Mouse (Mus musculus): ENCODE results near the gene Dmrtc1a. TPM values are rescaled to one million over a fixed set of nuclear protein-coding genes. Genes with fewer than 3 reads are reported as not detected.

Dmrtc1a gene
- polyA plus RNA-seq (2015; fragmentation: Illumina TruSeq; extraction: RNeasy Lipid Tissue Mini Kit (QIAGEN cat#74804); ENCODE audit: low read depth, low replicate concordance), result 6.7 TPM

DNA sequence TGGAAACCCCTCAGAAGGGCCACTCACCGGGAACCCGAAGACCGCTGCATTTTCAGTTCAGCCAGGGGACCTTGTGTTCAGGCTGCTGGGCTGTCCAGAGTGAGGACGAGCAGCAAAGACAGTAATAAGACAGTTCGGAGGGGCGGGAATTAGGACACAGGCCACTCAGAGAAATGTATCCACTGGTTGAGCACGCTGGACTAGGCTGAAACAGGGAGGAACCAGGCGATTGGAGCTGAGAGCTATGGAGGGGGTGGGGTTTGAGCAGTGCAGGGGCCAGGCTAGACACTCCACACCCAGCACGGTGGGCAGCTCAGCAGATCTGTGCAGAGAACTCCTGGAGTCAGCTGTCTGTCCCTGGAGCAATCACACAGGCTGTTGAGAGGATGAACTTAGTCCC lies at the start of gene Dmrtc1a, which contains the start of gene 1700011M02Rik:
Gene Dmrtc1a, minus strand, starts transcription at position 101 of the 400 bp plus-strand sequence.
Gene 1700011M02Rik, plus strand, starts transcription at position 319 of the 400 bp plus-strand sequence.

DNA sequence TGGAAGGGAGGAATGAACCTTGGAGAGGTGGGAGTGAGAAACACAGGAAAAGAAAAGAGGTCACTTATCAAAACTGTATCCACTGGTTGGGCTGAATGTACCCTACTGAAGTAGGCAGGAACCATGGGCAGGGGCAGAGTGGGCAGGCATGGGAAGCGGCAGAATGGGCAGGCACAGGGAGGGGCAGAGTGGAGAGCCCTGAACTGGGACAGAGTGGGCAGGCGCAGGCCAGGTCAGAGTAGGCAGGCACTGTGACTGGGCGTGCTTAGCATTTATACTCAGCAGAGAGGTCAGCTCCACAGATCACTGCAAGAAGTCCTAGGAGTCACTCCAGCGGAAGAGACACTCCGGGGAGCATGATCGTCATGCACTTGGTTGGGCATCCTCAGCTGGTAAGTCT lies 19.6 kb upstream of the Dmrtc1a start, which contains the start of gene 1700018G05Rik:
Gene 1700018G05Rik, plus strand, starts transcription at position 301 of the 400 bp plus-strand sequence.

DNA sequence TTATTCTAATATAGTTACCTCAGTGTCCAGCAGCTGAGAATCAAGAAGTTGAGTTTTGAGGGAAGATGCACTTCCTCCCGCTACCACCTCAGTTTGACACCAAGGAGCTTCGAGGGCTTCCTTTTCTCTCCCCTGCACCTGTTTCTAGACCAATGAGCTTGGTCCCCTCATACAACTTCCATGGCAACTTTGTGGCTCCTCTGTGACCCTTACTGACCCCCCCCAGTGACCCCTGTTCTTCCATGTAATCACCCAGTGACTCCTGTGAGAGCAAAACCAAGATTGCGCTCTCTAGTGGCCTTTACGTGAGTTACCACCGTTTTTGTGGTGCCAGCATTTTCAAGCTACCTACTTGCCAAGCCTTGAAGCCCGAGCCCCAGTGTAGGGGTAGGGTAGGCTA lies 40.6 kb downstream of the Dmrtc1a start, which contains the start of gene 1700031F05Rik:
Gene 1700031F05Rik, minus strand, starts transcription at position 101 of the 400 bp plus-strand sequence.

DNA sequence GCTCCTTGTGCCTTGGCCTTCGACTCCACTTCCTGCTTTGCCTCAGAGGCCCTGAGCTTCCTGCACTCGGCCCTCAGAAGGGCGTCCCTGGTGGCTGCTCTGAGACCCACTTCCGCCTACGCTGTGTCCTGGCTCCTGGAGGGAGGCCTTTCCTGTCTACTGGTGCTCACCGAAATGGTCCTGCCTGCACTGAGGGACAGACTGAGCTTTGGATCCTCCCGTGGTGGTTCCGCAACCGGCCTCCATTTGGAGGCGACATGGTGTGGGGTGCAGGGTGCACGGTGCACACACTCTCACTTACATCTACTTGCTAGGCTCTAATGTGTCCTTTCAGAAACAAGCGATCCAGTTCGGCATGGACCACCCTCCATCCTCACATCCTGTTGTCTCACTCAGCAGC lies 54.0 kb downstream of the Dmrtc1a start, which contains the start of gene Dmrtc1c2:
Gene Dmrtc1c2, minus strand, starts transcription at position 101 of the 400 bp plus-strand sequence.

Other genes with a start within 250 kb of the Dmrtc1a start
- not detected for gene Gm3880, start 221.7 kb downstream of the Dmrtc1a start, polyA plus RNA-seq (2015; fragmentation: Illumina TruSeq; extraction: RNeasy Lipid Tissue Mini Kit (QIAGEN cat#74804); ENCODE audit: low read depth, low replicate concordance)
- not detected for gene Gm9112, start 201.1 kb downstream of the Dmrtc1a start, polyA plus RNA-seq (2015; fragmentation: Illumina TruSeq; extraction: RNeasy Lipid Tissue Mini Kit (QIAGEN cat#74804); ENCODE audit: low read depth, low replicate concordance)
- gene Dmrtc1b, start 200.8 kb downstream of the Dmrtc1a start, polyA plus RNA-seq (2015; fragmentation: Illumina TruSeq; extraction: RNeasy Lipid Tissue Mini Kit (QIAGEN cat#74804); ENCODE audit: low read depth, low replicate concordance), result not detected
- not detected for gene Dmrtc1c1, start 105.7 kb downstream of the Dmrtc1a start, polyA plus RNA-seq (2015; fragmentation: Illumina TruSeq; extraction: RNeasy Lipid Tissue Mini Kit (QIAGEN cat#74804); ENCODE audit: low read depth, low replicate concordance)
- not detected for gene Dmrtc1c2, start 54.1 kb downstream of the Dmrtc1a start, polyA plus RNA-seq (2015; fragmentation: Illumina TruSeq; extraction: RNeasy Lipid Tissue Mini Kit (QIAGEN cat#74804); ENCODE audit: low read depth, low replicate concordance)
- not detected for gene 1700031F05Rik, start 40.7 kb downstream of the Dmrtc1a start, polyA plus RNA-seq (2015; fragmentation: Illumina TruSeq; extraction: RNeasy Lipid Tissue Mini Kit (QIAGEN cat#74804); ENCODE audit: low read depth, low replicate concordance)
- not detected for gene 1700011M02Rik, start 218 bp upstream of the Dmrtc1a start, polyA plus RNA-seq (2015; fragmentation: Illumina TruSeq; extraction: RNeasy Lipid Tissue Mini Kit (QIAGEN cat#74804); ENCODE audit: low read depth, low replicate concordance)
- not detected for gene 1700018G05Rik, start 19.7 kb upstream of the Dmrtc1a start, polyA plus RNA-seq (2015; fragmentation: Illumina TruSeq; extraction: RNeasy Lipid Tissue Mini Kit (QIAGEN cat#74804); ENCODE audit: low read depth, low replicate concordance)